Mouse (Mus musculus) NIH3T3 (cell line): ENCODE measurements around the gene Tex36.

ENCODE experiments used
- DNase-seq: peaks from one replicate; pipeline ENCODE4 v3.0.0-alpha.2; 2012; ENCODE audit warnings: low read depth

Gene Tex36

DNA sequence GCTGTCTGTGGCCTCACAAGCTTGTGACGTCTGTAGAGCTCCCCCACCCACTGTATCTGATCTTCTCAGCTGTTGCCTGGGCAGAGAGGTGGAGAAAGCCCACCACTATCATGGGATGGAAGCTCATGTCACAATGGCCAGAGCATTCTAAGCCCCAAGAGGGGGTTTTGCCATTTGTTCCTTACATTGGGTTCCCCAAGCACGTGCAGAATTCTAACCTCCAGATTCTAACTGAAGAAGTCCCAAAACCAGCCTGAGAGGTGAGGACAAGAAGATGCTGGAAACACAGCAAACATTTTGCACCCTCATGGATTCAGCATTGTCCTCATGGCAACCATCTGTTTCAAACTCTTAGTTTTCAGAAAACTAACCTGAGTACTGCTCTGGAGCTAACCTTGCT, at the start of gene Tex36:
Gene Tex36, minus strand, starts transcription at position 101 of the 400 bp plus-strand sequence.
- DNase-seq, result no peak

- DNase-seq, result no peak
Measured at GRCm38 (mm10) chr7:133645716-133646115, 43.8 kb upstream of the Tex36 start.

DNA sequence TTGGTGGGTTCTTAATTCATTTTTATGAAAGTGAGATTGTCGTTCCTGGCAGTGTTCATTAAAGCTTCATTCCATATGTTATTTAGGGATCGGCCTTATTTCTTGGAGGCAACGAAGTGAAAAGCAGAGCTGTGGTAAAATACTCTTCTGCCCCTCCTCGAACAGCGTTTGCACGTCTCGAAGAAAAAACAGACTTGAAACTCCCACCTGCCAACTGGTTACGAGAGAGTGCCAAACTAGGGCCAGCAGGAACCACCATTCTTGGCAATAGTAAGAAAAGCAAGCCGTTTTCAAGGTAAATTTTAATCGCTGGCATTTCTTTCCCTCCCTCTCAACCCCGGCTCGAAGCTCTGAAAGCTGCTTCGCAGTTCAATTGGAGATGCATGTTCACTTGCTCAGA, 36.9 kb upstream of the Tex36 start:
- no peak for DNase-seq

- DNase-seq, result peak; percentile 66
Measured at GRCm38 (mm10) chr7:133638306-133638705, 36.3 kb upstream of the Tex36 start.

GRCm38 (mm10) chr7:133637361-133638305, 35.7 kb upstream of the Tex36 start, which contains the start of gene Edrf1:
Gene Edrf1, plus strand, starts transcription at chr7:133637543.
- peak; percentile 98 for DNase-seq

DNA sequence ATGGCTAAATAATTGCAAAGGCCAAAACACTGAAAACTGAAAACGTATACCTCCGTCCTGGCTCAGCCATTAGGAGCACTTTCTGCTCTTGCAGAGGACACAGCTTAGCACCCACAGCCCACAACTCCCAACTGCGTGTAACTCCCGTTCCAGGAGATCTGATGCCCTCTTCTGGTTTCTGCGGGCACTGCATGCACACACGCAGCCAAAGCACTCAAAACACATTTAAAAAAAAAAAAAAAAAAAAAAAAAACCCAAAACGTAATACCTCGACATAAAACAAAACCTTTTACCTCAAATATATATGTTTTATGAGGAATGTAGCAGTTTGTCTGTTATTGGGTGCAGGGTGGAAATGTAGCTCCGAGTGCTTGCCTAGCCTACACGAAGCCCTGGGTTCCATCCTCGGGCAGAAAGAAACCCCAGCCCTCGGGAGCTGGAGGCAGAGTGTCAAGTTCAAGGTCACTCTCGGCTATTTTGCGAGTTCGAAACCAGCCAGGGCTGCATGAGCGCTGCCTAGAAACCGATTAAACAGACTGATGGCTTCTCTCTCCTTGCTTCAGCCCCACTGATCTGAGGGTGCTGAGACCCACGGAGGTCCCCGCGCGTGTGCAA, 34.9 kb upstream of the Tex36 start:
- DNase-seq, result peak; percentile 90

GRCm38 (mm10) chr7:133634932-133635650, 33.1 kb upstream of the Tex36 start:
- DNase-seq, result peak; percentile 62

DNA sequence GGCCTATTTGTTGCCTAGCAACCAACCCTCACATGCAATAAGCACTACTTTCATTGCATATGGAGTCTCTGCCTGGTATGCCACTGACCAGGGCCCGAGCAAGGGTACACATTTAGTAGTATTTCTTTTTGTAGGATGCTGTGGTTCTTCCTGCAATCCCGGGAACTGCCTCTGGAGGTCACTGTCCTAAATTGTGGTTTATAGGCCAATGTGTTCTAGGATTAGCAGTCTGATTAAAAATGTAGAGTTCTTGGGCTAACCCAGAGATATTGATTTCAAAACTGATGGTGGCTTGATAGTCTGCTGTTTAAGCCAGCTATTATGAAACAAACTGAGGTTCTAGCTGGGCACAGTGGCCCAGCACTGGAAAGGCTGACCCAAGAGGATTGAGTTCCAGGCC, 30.5 kb upstream of the Tex36 start:
- peak; percentile 67 for DNase-seq

DNA sequence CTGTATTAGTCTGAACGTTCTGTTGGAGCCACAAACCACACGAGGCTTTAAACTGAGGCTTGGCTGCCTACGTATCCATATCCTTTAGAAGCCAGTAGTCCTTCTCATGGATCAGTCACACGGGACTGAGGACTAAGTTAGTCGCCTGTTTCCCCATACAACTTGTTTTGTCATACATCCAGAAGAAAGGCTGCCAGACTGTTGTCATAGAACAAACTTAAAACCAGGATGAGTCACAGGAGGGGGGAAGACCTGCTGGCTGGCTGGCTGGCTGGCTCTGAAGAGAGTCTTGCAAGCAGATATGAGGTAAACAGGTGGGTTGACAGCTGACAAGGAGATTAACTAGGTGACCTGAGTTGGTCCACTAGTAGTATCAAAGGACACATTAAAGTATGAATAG, 28.9 kb upstream of the Tex36 start:
- peak; percentile 17 for DNase-seq

DNA sequence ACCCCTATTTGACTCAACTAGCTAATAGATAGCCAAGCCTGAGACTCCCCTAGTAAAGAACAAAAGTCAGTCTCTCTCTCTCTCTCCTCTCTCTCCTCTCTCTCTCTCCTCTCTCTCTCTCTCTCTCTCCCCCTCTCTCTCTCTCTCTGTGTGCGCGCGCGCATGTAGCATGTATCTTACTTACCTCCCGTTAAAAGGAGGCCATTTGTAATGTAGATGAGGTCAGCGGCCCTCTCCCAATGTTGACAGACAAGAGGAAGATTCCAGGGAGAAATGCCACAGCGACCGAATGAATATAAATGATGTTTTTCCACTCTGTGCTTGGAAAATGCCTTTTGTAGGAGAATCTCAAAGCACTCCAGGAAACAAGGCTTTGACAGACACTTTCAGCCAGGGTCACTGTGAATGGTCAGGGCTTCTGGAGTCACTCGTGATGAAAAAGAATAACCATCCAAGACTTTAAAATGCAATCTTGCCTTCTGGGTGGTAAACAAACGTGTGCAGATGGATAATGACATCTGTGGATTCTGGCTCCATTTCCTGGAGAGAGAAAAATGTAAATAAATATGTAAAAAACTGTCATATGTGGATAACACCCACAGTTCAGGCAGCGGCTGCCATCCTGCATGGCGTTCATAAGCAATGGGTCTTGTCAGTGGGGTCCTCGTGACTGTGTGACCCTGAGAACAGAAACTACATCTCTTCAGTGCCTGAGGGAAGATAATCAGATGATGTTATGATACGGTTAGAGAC, 25.4 kb upstream of the Tex36 start:
- DNase-seq, result no peak

- no peak for DNase-seq
Measured at GRCm38 (mm10) chr7:133623226-133623625, 21.3 kb upstream of the Tex36 start.

DNA sequence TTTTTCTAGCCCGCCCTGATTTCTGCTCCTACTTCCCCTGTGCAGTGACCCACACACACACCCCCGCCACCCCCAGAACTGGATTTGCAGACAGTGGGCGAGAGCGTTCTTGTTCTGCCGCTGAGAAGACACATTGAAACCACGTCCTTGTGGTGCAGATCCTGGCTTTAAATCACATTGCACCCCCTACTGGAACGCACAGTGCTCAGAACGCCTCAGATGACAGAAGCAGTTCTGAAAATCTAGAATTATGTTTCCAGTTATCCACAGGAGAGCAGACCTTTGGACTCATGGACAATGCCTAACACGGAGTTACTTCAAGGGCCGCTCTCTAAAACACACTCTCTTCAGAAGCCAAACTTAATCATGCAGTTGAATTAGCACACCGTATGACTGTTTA, 18.8 kb upstream of the Tex36 start:
- DNase-seq, result peak; percentile 60

- DNase-seq, result no peak
Measured at GRCm38 (mm10) chr7:133612981-133613380, 11.0 kb upstream of the Tex36 start.

DNA sequence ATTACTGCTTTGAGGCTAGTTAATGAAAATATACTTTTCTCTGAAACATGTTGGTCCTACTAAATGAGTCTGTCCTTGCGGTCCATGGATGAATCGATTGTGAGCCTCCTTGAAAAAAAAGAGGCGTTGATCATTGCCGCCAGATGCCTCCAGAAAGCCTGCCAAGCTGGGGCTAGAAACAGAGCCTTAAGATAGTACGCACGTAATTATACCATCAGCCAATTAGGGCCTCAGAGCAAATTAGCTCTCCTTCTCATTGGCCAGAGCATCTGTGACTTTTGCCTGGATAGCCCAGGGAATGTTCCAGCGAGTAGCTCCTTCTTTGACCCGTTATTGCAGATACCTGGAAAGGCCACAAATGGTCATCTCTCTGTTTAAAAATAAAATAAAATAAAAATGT, 7.6 kb upstream of the Tex36 start:
- DNase-seq, result no peak

GRCm38 (mm10) chr7:133608631-133609340, 6.8 kb upstream of the Tex36 start:
- DNase-seq, result no peak

- no peak for DNase-seq
Measured at GRCm38 (mm10) chr7:133607883-133608575, 6.1 kb upstream of the Tex36 start.

DNA sequence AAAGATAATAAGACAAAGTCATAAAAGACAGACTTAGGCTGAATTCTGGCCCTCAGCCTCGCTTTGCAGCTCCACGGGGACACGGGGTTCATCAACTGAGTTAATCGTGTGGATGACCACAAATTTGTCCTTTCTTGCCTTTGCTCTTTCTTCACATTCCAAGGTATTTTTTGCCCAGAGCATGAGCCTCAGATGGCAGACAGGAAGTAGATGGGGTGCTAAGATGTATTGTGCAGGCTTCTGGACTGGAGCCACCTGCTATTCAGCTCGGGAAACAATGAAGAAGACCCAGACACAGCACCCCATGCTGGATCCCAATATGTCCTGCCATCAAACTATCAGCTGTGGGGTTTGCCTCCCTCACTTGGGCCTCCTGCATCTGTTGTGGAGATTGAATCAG, 5.4 kb upstream of the Tex36 start:
- no peak for DNase-seq

- DNase-seq, result no peak
Measured at GRCm38 (mm10) chr7:133604427-133605081, 2.6 kb upstream of the Tex36 start.

DNA sequence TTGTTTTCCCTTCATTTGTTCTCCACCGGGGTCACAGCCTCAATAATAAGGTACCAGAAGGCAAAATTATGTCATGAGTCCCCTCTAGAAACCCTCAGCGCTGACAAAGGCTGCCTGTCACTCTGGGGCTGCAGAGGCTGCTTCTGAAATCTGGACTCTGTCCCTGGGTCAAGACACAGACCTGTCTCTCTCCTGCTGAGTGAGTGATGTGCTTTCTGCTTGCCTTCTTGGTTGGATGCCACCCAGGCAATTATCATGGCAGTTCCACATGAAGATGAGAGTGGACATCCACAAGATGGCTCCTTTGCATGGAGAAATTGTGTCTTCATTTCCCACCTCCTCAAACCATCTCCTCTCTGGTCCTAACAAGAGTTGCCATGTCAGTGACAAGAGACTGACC, 1.2 kb upstream of the Tex36 start:
- DNase-seq, result no peak

DNA sequence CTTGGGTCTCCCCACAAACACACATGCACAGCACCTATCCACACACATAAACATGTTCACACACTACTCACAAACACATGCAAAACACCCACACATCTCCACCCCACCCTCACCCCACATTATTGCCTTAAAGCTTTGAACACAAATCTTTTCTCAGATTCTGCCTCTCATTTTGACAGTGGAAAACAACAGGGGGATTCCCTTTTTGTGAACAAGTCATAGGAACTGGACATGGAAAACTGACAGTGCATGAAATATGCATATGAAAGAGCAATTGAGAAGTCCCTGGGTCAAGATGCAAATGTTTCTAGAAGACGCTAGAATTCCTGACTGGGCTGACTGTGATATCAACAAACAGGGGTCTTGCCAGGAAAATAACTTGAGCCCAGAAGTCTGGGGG, 1.4 kb downstream of the Tex36 start:
- DNase-seq, result no peak
